Mouse (Mus musculus) MEL (cell line): ENCODE measurements at regions not wholly inside any gene's neighbourhood (a gene's known extent, or its start where the extent isn't known, plus 50 kb on each side); places are given as distances from the start of the nearest gene placed in this dataset.

Experiments
- DNase-seq: peaks from one replicate; pipeline ENCODE4 v3.0.0; 2011; ENCODE audit warnings: low read depth, low spot score
- H3K27ac ChIP-seq: 2 replicates; pipeline ENCODE4 v1.5.1; 2012; ENCODE audit warnings: low read depth, mild to moderate bottlenecking, control low read depth, low read length, moderate library complexity; ENCODE audit not compliant: control insufficient read depth
- H3K27me3 ChIP-seq, 2 experiments: fragments of 150-350 bp in 1 of 2; sonication (generic) in 1 of 2; 2 replicates each; pipeline ENCODE4 v1.6.1; 2012; ENCODE audit warnings: low read length in 2 of 2, mild to moderate bottlenecking in 2 of 2, improper control_type of control experiment in 1 of 2, moderate library complexity in 1 of 2; ENCODE audit not compliant: insufficient read depth in 2 of 2, control insufficient read depth in 1 of 2
- H3K36me3 ChIP-seq, 2 experiments: 2 replicates each; pipeline ENCODE4 v1.6.1; 2012 to 2014; ENCODE audit warnings: low read length in 2 of 2, improper control_type of control experiment in 1 of 2, inconsistent platforms in 1 of 2, mild to moderate bottlenecking in 1 of 2; ENCODE audit not compliant: insufficient read depth in 2 of 2, control insufficient read depth in 1 of 2
- H3K4me1 ChIP-seq, 2 experiments: fragments of 150-350 bp in 1 of 2; sonication (generic) in 1 of 2; 2 replicates each; pipeline ENCODE4 v1.6.1; 2012; ENCODE audit warnings: low read length in 2 of 2, improper control_type of control experiment in 1 of 2, mild to moderate bottlenecking in 1 of 2; ENCODE audit not compliant: insufficient read depth in 2 of 2, control insufficient read depth in 1 of 2
- H3K4me3 ChIP-seq, 2 experiments: fragments of 150-350 bp in 1 of 2; sonication (generic) in 1 of 2; 2 replicates each; pipeline ENCODE4 v1.5.1; 2012; ENCODE audit warnings: low read depth in 2 of 2, low read length in 2 of 2, mild to moderate bottlenecking in 2 of 2, moderate library complexity in 2 of 2, control low read depth in 1 of 2, improper control_type of control experiment in 1 of 2; ENCODE audit not compliant: control insufficient read depth in 1 of 2, insufficient read depth in 1 of 2
- H3K79me2 ChIP-seq: 2 replicates; pipeline ENCODE4 v1.6.1; 2012; ENCODE audit warnings: mild to moderate bottlenecking, low read length, moderate library complexity; ENCODE audit not compliant: control insufficient read depth, poor library complexity, insufficient read depth
- H3K9ac ChIP-seq: 2 replicates; pipeline ENCODE4 v1.6.1; 2012; ENCODE audit warnings: low read depth, mild to moderate bottlenecking, control low read depth, low read length, moderate library complexity; ENCODE audit not compliant: control insufficient read depth, poor library complexity, severe bottlenecking
- H3K9me3 ChIP-seq: fragments of 150-350 bp; sonication (generic); replicated peaks from 2 replicates; pipeline ENCODE4 v1.6.1; 2012; ENCODE audit warnings: mild to moderate bottlenecking, low read length, improper control_type of control experiment, moderate library complexity; ENCODE audit not compliant: insufficient read depth
- CHD2 ChIP-seq: IDR thresholded peaks from 2 replicates; pipeline ENCODE4 v1.6.1; 2011; ENCODE audit warnings: low read length, improper control_type of control experiment
- CTCF ChIP-seq, 3 experiments: IDR thresholded peaks in 2 of 3; conservative IDR thresholded peaks in 1 of 3; 2 replicates each; pipeline ENCODE4 v1.5.1; 2011 to 2012; ENCODE audit warnings: low read length in 3 of 3, low read depth in 2 of 3, mild to moderate bottlenecking in 2 of 3, improper control_type of control experiment in 1 of 3, inconsistent platforms in 1 of 3, mixed read lengths in 1 of 3, moderate library complexity in 1 of 3; ENCODE audit not compliant: control insufficient read depth in 1 of 3, insufficient read depth in 1 of 3, poor library complexity in 1 of 3, severe bottlenecking in 1 of 3
- EP300 ChIP-seq, 2 experiments: IDR thresholded peaks; 2 replicates each; pipeline ENCODE4 v1.6.1; 2011; ENCODE audit warnings: improper control_type of control experiment in 2 of 2, low read length in 2 of 2, low read depth in 1 of 2, mild to moderate bottlenecking in 1 of 2
- ETS1 ChIP-seq: IDR thresholded peaks from 2 replicates; pipeline ENCODE4 v1.6.1; 2012; ENCODE audit warnings: low read depth, mild to moderate bottlenecking, inconsistent platforms, low read length, improper control_type of control experiment, moderate library complexity
- GATA1 ChIP-seq: IDR thresholded peaks from 2 replicates; pipeline ENCODE4 v1.6.1; 2011; ENCODE audit warnings: low read depth, low read length, improper control_type of control experiment
- HCFC1 ChIP-seq: IDR thresholded peaks from 2 replicates; pipeline ENCODE4 v1.6.1; 2012; ENCODE audit warnings: low read depth, mild to moderate bottlenecking, inconsistent platforms, low read length, improper control_type of control experiment, moderate library complexity
- KAT2A ChIP-seq: conservative IDR thresholded peaks from 2 replicates; pipeline ENCODE4 v1.6.1; 2012; ENCODE audit warnings: low read depth, low read length, improper control_type of control experiment, inconsistent platforms
- MAFK ChIP-seq: IDR thresholded peaks from 2 replicates; pipeline ENCODE4 v1.6.1; 2011; ENCODE audit warnings: low read depth, mild to moderate bottlenecking, low read length, improper control_type of control experiment, borderline replicate concordance
- MAX ChIP-seq: IDR thresholded peaks from 2 replicates; pipeline ENCODE4 v1.6.1; 2011; ENCODE audit warnings: low read length, improper control_type of control experiment
- MEF2A ChIP-seq: IDR thresholded peaks from 2 replicates; pipeline ENCODE4 v1.6.1; 2014; ENCODE audit warnings: low read depth, mild to moderate bottlenecking, inconsistent platforms, low read length, improper control_type of control experiment; ENCODE audit not compliant: poor library complexity, insufficient replicate concordance, severe bottlenecking; ENCODE audit errors: extremely low read depth
- MXI1 ChIP-seq: IDR thresholded peaks from 2 replicates; pipeline ENCODE4 v1.6.1; 2011; ENCODE audit warnings: mild to moderate bottlenecking, low read depth, low read length, improper control_type of control experiment
- MYB ChIP-seq: IDR thresholded peaks from 2 replicates; pipeline ENCODE4 v1.6.1; 2011; ENCODE audit warnings: mild to moderate bottlenecking, low read depth, low read length, improper control_type of control experiment
- MYC ChIP-seq: IDR thresholded peaks from 2 replicates; pipeline ENCODE4 v1.6.1; 2011; ENCODE audit warnings: low read depth, mild to moderate bottlenecking, low read length, improper control_type of control experiment, moderate library complexity
- NELFE ChIP-seq: IDR thresholded peaks from 2 replicates; pipeline ENCODE4 v1.6.1; 2011; ENCODE audit warnings: low read depth, low read length, improper control_type of control experiment
- POLR2A ChIP-seq, 2 experiments: IDR thresholded peaks; 2 replicates each; pipeline ENCODE4 v1.6.1; 2011 to 2012; ENCODE audit warnings: low read length in 2 of 2, mild to moderate bottlenecking in 2 of 2, control low read depth in 1 of 2, improper control_type of control experiment in 1 of 2, low read depth in 1 of 2, moderate library complexity in 1 of 2; ENCODE audit not compliant: control insufficient read depth in 1 of 2, insufficient read depth in 1 of 2, poor library complexity in 1 of 2
- POLR2AphosphoS2 ChIP-seq: IDR thresholded peaks from 2 replicates; pipeline ENCODE4 v1.6.1; 2011; ENCODE audit warnings: low read length, improper control_type of control experiment
- SIN3A ChIP-seq: IDR thresholded peaks from 2 replicates; pipeline ENCODE4 v1.6.1; 2012; ENCODE audit warnings: low read length, improper control_type of control experiment, inconsistent platforms
- TAL1 ChIP-seq: IDR thresholded peaks from 2 replicates; pipeline ENCODE4 v1.6.1; 2012; ENCODE audit warnings: mild to moderate bottlenecking, inconsistent platforms, low read length, moderate library complexity, mixed read lengths
- ZMIZ1 ChIP-seq: IDR thresholded peaks from 2 replicates; pipeline ENCODE4 v1.6.1; 2012; ENCODE audit warnings: low read depth, mild to moderate bottlenecking, inconsistent platforms, low read length, improper control_type of control experiment, moderate library complexity
- ZNF384 ChIP-seq: IDR thresholded peaks from 2 replicates; pipeline ENCODE4 v1.6.1; 2012; ENCODE audit warnings: low read depth, mild to moderate bottlenecking, inconsistent platforms, low read length, improper control_type of control experiment

- H3K9me3 ChIP-seq = no peaks in the 10 kb centered on the region
Observed at GRCm38 (mm10) chr9:53006085-53006484, 241.8 kb downstream of the Ddx10 start.

DNA sequence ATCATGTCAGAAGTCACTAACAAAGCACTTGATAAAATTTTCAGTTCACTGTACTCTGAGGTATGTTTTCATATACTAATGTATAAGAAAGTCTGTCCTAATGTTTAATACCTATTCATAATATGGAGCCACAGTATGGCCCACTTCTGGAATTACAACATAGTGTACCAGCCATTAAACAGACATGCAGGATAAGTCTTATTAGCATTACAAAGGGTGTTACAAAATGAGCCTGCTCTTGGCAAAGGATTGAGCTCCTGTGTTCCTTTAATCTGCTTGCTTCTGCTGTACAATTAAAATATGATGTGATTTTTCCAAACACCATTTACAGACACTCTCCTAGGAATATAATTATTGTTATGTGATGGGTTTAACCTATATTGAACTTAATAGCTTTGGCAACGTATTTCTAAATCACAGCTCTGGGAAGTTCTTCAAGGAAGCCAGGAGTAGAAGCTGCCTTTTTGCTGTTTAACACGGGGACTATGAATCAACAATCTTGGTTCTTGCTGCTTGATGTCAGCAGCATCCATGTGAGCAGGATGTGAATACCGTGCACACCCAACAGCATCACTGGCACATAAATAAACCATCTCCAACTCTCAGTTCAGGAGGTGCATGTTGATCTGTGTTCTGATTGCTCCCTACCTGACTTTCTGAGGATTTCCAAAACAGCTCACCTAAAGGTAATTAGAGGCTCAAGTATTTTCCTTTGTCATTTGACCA lies 243.4 kb downstream of the Ddx10 start:
- no peaks in the 10 kb centered on the region for H3K36me3 ChIP-seq
- TF ChIP-seq POLR2A (IDR thresholded peaks at IDR 0.05; ENCODE audit: control insufficient read depth in 1 of 2, insufficient read depth in 1 of 2, low read depth in 1 of 2, low read length in 2 of 2, poor library complexity in 1 of 2) (no peak), MYB (no peak), HCFC1 (no peak), POLR2AphosphoS2 (no peak), MAX (no peak), ETS1 (no peak), EP300 (IDR thresholded peaks at IDR 0.05; ENCODE audit: low read depth in 1 of 2, low read length in 2 of 2) (no peak), ZNF384 (no peak), MEF2A (no peak), CTCF (IDR thresholded peaks at IDR 0.05 in 2 of 3, conservative IDR thresholded peaks at IDR 0.05 in 1 of 3; ENCODE audit: control insufficient read depth in 1 of 3, insufficient read depth in 1 of 3, low read depth in 2 of 3, low read length in 3 of 3, poor library complexity in 1 of 3, severe bottlenecking in 1 of 3) (no peak), SIN3A (no peak), CHD2 (no peak), MAFK (no peak), MYC (no peak), NELFE (no peak), ZMIZ1 (no peak), GATA1 (no peak), TAL1 (no peak)
- no peak overlapping the region for H3K27ac ChIP-seq
- no peaks in the 10 kb centered on the region for H3K4me1 ChIP-seq
- no peak overlapping the region for H3K4me3 ChIP-seq
- DNase-seq = no peak
- peaks cover 0 to 2% of the 10 kb centered on the region in 2 experiments; a peak in 1 of 4 replicates for H3K27me3 ChIP-seq
- no peaks in the 10 kb centered on the region for H3K9me3 ChIP-seq
- no peak overlapping the region for H3K9ac ChIP-seq
- H3K79me2 ChIP-seq = no peaks in the 10 kb centered on the region

More at GRCm38 (mm10) chr9:53006085-53006484, 241.8 kb downstream of the Ddx10 start:
- TF ChIP-seq MXI1 (no peak), SIN3A (no peak), KAT2A (no peak)
- H3K27ac ChIP-seq = no peak overlapping the region
- no peak overlapping the region for H3K4me3 ChIP-seq
- no peak overlapping the region for H3K9ac ChIP-seq
- H3K36me3 ChIP-seq = no peaks in the 10 kb centered on the region
- H3K4me1 ChIP-seq = no peaks in the 10 kb centered on the region
- H3K79me2 ChIP-seq = no peaks in the 10 kb centered on the region
- peaks cover 0 to 2% of the 10 kb centered on the region in 2 experiments; a peak in 1 of 4 replicates for H3K27me3 ChIP-seq
- no peak for DNase-seq
